Mouse (Mus musculus) right cerebral cortex, postnatal 36 days (tissue): ENCODE measurements at regions not wholly inside any gene's neighbourhood (a gene's known extent, or its start where the extent isn't known, plus 50 kb on each side); places are given as distances from the start of the nearest gene placed in this dataset.
"Not testable (repeated sequence)": the region's sequence is repeated elsewhere in the genome, so short reads cannot be mapped to it uniquely, and the experiment has no call there.

ENCODE experiments used
- DNase-seq, 2 experiments: peaks; one replicate each; pipeline ENCODE4 v3.0.0; 2022; ENCODE audit warnings: low spot score in 2 of 2, mixed read lengths in 1 of 2

DNA sequence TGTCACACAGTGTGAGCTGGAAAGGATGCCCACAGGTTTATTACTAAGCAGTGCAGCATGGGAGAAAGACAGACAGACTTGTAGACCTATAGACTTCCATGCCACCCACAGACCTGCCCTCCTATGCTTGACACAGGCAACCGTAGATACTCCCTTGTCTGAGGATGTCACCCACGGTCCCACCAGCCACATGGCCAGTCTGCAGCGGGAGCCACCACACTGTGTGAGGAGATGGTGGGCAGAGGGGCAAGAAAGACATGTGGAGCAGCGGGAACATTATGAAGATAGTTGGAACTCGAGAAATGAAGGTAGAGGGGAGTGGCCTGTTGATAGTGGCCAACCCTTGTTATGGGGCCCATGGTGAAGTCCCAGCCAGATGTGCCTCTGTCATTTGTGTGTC is 244.0 kb upstream of the Tusc1 start:
- no peak for DNase-seq

GRCm38 (mm10) chr4:93567487-93568259 is 232.4 kb upstream of the Tusc1 start:
- no peak for DNase-seq

GRCm38 (mm10) chr4:93555787-93556760 is 220.8 kb upstream of the Tusc1 start:
- no peak for DNase-seq

DNA sequence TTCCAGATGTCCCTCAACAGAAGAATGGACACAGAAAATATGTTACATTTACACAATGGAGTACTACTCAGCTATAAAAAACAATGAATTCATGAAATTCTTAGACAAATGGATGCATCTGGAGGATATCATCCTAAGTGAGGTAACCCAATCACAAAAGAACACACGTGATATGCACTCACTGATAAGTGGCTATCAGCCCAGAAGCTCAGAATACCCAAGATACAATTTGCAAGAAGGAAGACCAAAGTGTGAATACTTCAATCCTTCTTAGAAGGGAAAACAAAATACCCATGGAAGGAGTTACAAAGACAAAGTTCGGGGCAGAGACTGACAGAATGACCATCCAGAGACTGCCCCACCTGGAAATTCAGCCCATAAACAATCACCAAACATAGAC is 219.9 kb upstream of the Tusc1 start:
- DNase-seq: not testable (repeated sequence)

DNA sequence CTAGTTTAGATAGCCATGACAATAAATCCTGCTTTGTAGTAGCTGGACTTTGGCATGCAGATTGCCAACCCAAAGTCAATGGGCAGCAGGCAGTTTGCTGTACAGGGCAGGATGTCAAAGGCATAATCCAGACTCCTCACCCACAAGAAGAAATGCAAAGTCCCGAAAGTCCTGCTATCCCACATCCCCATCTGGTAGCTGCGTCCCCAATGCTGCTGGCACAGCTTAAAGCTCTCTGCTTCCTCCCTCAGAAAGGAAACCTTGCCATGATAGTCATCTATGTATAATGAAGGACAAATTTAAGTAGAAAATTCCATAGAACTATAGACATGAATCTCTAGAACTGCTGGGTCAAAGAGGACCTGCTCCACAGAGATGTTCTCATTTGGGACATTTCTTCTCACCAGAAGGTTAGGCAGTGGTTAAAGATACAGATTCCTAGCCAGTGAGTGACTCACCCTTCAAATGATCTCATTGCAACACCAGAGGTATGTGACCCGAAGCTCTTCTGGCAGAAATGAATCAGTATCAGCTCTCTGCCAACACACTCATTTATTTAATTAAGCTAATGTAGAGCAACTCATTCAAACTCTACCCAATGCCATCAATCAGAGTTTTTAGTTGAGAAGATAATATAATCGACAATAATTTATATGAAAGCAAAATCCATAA is 217.3 kb upstream of the Tusc1 start:
- no peak for DNase-seq

GRCm38 (mm10) chr4:93551086-93551485 is 215.8 kb upstream of the Tusc1 start:
- peak; percentile 20 to 34 for DNase-seq

DNA sequence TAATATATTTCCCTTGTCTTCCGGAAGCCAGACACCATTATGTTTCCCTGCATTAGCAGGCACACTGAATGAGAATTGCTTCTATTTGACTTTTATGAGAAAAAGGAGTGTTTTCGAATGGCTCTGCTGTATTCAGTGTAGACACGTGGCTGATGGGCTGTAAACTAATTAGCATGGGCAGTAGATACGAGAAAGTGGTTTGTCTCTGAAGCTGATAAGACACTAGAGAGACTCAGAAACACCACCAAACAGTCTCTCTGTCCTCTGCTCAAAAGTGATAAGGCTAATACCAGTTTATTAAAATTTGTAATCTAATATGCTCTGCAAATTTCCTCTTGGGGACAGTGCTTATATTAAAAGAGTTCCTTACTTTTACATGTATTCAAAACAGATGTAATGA is 205.3 kb upstream of the Tusc1 start:
- DNase-seq: no peak

DNA sequence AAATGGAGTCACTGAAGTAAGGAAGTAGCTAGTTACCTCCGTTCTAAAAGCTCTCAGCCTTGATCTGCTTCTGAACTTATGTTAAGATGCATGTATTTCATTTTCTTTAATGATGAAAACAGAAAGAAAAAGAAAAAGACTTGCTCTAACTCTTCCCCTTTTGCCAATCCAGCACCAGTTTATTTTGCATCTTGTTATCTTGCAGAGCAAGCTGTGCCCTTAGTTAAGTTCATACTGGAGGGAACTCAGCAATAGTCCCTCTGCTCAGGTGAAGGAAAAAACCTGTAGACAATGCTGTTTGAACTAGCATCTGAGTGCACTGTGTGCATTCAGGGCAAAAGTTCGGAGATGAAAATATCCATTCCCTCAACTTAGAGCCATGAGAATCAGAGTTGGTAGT is 192.1 kb upstream of the Tusc1 start:
- DNase-seq: no peak

DNA sequence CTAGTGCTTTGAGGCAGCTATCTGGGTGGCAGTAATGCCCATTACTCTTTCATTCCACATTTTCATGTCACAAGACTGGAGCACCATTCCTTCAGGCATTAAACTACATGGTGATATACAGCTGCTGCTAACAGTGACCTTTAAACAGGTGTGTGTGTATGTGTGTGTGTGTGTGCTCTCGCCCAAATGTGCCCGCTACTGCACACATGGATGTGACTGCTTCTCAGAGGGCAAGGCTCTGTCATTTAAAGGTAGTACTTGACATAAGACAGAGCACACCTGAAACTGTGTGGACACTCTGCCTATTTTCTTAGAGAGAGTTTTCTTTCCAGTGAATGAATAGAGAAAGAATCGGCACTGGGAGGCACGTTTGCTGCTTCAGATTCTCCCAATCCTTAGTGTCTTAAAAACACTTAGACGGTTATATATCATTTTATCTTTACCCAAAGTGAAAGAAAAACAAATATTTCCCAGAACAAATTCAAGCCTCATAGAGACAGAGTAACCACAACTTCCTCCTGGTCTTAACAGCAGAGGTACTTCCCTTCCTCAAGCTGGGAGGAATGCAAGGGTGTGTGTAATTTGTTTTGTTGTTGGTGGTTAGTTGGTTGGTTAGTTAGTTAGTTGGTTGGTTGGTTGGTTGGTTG is 185.3 kb upstream of the Tusc1 start:
- no peak for DNase-seq

DNA sequence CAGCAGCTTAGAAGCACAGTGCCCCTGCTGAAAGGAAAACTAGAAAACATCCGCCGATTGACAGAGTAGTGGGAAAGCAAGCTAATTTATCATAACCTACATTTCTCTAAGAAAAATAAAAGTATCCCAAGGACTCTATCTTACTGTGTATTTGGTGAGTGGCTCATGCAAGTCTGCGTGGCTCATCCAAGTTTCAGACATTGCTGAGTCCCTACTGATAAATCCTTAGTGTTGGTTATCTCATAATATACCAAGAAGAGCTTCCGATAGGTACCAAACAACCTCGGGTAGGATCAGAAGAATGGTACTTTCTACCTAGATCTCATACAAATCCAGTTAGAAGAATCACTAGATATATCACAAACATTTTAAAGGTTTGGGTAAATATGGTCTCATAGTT is 183.6 kb upstream of the Tusc1 start:
- no peak for DNase-seq

- no peak for DNase-seq
These were observed 175.5 kb upstream of the Tusc1 start for GRCm38 (mm10) chr4:93510771-93511170.

DNA sequence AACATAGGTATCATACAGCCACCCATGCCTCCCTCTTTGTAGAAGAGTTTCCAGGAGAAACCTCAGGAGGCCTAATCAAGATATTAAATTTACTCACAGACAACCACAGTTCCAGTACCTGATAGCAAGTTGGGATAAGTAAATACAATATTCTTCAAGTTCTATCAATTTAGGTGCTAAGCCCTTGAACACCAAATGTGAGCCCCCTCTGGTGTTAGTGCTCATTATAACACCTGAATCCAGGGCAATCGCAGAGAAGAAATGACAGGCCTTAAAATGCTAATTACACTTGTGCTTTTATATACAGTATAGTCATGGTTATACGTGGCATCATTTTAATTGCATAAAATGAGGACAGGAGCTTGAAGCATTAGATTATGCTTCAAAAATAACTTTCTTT is 161.6 kb upstream of the Tusc1 start:
- no peak for DNase-seq

- no peak for DNase-seq
These were observed 159.0 kb upstream of the Tusc1 start for GRCm38 (mm10) chr4:93494319-93494718.

DNA sequence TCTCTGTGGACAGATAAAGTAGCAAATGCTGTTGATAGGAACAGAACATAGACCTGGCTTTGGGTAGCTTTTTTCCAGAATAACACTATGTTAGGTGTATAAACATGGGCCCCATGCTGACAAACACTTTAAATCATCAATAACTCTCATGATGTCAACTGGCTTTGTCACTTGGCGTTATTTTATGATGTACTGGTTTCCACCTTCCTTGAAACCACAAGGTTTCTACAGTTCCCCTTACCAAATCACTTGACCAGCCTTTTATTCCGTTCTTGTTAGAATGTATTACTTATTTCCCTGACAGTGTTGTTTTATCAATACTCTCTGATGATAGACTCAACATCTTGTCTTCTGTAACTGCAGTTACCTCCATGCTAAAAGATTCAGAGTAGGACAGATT is 158.6 kb upstream of the Tusc1 start:
- no peak for DNase-seq

DNA sequence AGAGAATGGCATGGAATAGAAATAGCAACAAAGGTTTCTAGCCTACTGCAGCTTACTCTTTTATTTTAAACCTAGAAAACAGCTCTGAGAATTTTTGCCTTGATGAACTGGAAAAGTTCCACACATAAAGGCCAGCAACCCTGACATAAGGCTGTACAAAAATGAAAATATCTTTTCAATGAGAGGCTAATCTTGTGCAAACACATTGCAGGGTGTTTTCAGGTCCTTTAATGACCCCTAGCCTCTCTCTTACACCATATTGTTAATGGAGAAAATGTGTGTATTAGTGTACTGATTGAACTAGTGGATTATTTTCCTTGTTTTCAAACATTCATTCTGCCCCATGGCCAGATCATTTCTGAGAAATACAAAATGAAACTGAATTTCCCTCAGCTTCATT is 158.0 kb upstream of the Tusc1 start:
- no peak for DNase-seq

DNA sequence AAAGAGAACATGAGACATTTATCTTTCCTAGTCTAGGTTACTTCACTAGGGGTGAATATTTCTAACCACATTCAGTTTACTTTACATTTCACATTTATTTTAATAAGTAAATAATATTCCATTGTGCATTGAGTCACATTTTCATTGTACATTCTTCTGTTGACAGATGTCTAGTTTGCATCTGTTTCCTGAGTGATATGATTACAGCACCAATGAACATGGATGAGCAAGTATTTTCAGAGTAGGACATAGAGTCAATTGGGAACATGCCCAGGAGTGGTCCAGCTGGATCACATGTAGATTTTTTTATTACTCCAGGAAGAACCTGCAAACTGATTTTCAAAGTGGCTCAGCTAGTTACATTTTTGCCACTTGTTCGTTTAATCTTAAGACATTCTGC is 153.3 kb upstream of the Tusc1 start:
- no peak for DNase-seq

GRCm38 (mm10) chr4:93486455-93486854 is 151.1 kb upstream of the Tusc1 start:
- no peak for DNase-seq

DNA sequence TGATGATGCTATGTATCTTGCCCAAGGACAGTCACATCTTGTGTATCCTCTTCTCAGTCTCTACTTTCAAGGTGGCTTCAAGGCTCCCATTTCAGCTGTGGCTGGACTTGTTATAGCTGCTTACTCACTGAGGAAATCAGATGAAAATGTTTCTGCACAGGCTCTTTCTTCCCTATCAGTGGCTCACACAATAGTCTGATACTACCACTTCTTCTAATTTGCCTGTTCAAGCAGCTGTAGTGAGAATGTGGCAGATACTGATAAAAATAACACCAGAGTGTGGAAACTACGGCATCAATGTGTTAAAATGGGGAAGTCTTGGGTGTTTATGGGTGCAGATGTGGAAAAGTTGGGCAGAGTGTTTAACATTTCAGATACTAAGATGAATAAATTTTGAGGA is 145.9 kb upstream of the Tusc1 start:
- no peak for DNase-seq

GRCm38 (mm10) chr4:93477189-93477767 is 142.0 kb upstream of the Tusc1 start:
- DNase-seq: no peak

- DNase-seq: no peak
These were observed 132.7 kb upstream of the Tusc1 start for GRCm38 (mm10) chr4:93467998-93468397.

- no peak for DNase-seq
These were observed 132.1 kb upstream of the Tusc1 start for GRCm38 (mm10) chr4:93467424-93467823.
